ENCODE assay signal across 9 mouse cellular contexts in genomic region chr13:49400139-49400538, GRCm38 (mm10). TPM values are rescaled to one million over a fixed set of nuclear protein-coding genes. Genes with fewer than 3 reads are reported as not detected.
DNase-seq lines count a peak whose midpoint lies in the region; ATAC-seq and TF ChIP-seq lines count a peak whose summit lies in the region.
"Had no signal": no experiment of that assay in that cellular context is flagged by ENCODE, and none has a peak within 500 bp of the region (broad histone marks: within the 10 kb centered on the region; RNA-seq: fewer than 3 reads in every experiment).

No protein-coding gene starts in this region.

- no peaks in the 10 kb centered on the region for H3K9me3 ChIP-seq in heart, embryonic 11.5 days (replicated peaks; ENCODE audit: control insufficient read depth, low read length)
- H3K9me3 ChIP-seq in CH12.LX (replicated peaks; ENCODE audit: low read length) = no peaks in the 10 kb centered on the region
- H3K9me3 ChIP-seq in kidney, postnatal 0 days (replicated peaks; ENCODE audit: low read length) = no peaks in the 10 kb centered on the region
- H3K9me3 ChIP-seq in midbrain, postnatal 0 days (ENCODE audit: low read length) = no peaks in the 10 kb centered on the region

- no peak for ATAC-seq in heart, embryonic 11.5 days (replicated peaks; ENCODE audit: insufficient number of reproducible peaks, low FRiP score, low TSS enrichment)
- ATAC-seq in kidney, postnatal 0 days (replicated peaks; ENCODE audit: low FRiP score, low read depth) = peak; percentile 72
- ATAC-seq in midbrain, postnatal 0 days (ENCODE audit: low FRiP score) = peak; percentile 86

- dilution Hi-C loops in CH12.LX (cut with MboI; ENCODE audit: extremely low pct_ligation_motif_present, extremely low pct_unique_long_range_greater_than_20kb, low sequenced_read_pairs) = no loop called here

- 0 out of 2 replicates have a peak, but pooled peaks have one; percentile 38 for TF ChIP-seq EP300 in heart, adult 2 months (IDR thresholded peaks at IDR 0.05; ENCODE audit: insufficient read depth, low read depth, low read length)
- no peak for TF ChIP-seq EP300 in CH12.LX (IDR thresholded peaks at IDR 0.05; ENCODE audit: low read length)

- no peaks in the 10 kb centered on the region for H3K4me1 ChIP-seq in heart, adult 2 months (ENCODE audit: control insufficient read depth, insufficient read depth, low read length)
- H3K4me1 ChIP-seq in heart, embryonic 11.5 days (ENCODE audit: control insufficient read depth, insufficient read depth, low read length) = no peaks in the 10 kb centered on the region; the same call in 1 of the 2 replicates
- peaks cover 1 to 7% of the 10 kb centered on the region in 2 experiments; a peak in 3 of 4 replicates for H3K4me1 ChIP-seq in CH12.LX (ENCODE audit: control insufficient read depth in 1 of 2, insufficient read depth in 2 of 2)
- H3K4me1 ChIP-seq in kidney, postnatal 0 days (replicated peaks; ENCODE audit: insufficient read depth, low read length) = no peaks in the 10 kb centered on the region
- no peaks in the 10 kb centered on the region for H3K4me1 ChIP-seq in midbrain, postnatal 0 days (ENCODE audit: insufficient read depth, low read length)

- WGBS in heart, adult 2 months = 9% methylated on average over 6 of the region's 6 CpGs
- 57% methylated on average over 6 of the region's 6 CpGs for WGBS in heart, embryonic 11.5 days (ENCODE audit: insufficient replicate concordance)
- 29% methylated on average over 6 of the region's 6 CpGs for WGBS in kidney, postnatal 0 days
- 47% methylated on average over 6 of the region's 6 CpGs for WGBS in midbrain, postnatal 0 days

- H3K4me3 ChIP-seq in heart, adult 2 months = no peak overlapping the region
- no peak overlapping the region for H3K4me3 ChIP-seq in heart, embryonic 11.5 days (ENCODE audit: low read depth, low read length)
- no peak overlapping the region for H3K4me3 ChIP-seq in CH12.LX (replicated peaks in 1 of 3; ENCODE audit: low read depth in 2 of 3, low read length in 2 of 3, poor library complexity in 1 of 3)
- no peak overlapping the region for H3K4me3 ChIP-seq in kidney, postnatal 0 days (replicated peaks; ENCODE audit: low read depth, low read length)
- no peak overlapping the region for H3K4me3 ChIP-seq in midbrain, postnatal 0 days (ENCODE audit: low read depth, low read length)
- H3K4me3 ChIP-seq: left cerebral cortex, adult 2 months had no signal

- TF ChIP-seq RAD21 in CH12.LX (IDR thresholded peaks at IDR 0.05; ENCODE audit: low read depth, low read length) = peak; percentile 59

- no peak overlapping the region for H3K27ac ChIP-seq in heart, adult 2 months
- no peak overlapping the region for H3K27ac ChIP-seq in heart, embryonic 11.5 days (ENCODE audit: low read depth, low read length)
- H3K27ac ChIP-seq in CH12.LX (ENCODE audit: insufficient read depth, low read depth) = no peak overlapping the region
- H3K27ac ChIP-seq in kidney, postnatal 0 days = no peak overlapping the region
- H3K27ac ChIP-seq in midbrain, postnatal 0 days (ENCODE audit: low read depth, low read length) = no peak overlapping the region
- H3K27ac ChIP-seq: left cerebral cortex, adult 2 months had no signal

- no peaks in the 10 kb centered on the region for H3K36me3 ChIP-seq in heart, adult 2 months (ENCODE audit: control insufficient read depth, insufficient read depth, low read length)
- no peaks in the 10 kb centered on the region for H3K36me3 ChIP-seq in heart, embryonic 11.5 days (ENCODE audit: control insufficient read depth, insufficient read depth, low read length)
- no peaks in the 10 kb centered on the region for H3K36me3 ChIP-seq in CH12.LX (replicated peaks in 1 of 2; ENCODE audit: control insufficient read depth in 1 of 2, insufficient read depth in 1 of 2, low read length in 1 of 2)
- H3K36me3 ChIP-seq in kidney, postnatal 0 days (ENCODE audit: insufficient read depth, low read length) = no peaks in the 10 kb centered on the region
- no peaks in the 10 kb centered on the region for H3K36me3 ChIP-seq in midbrain, postnatal 0 days (ENCODE audit: insufficient read depth, low read length)

- H3K9ac ChIP-seq in heart, adult 2 months (ENCODE audit: low read depth, low read length) = no peak overlapping the region
- H3K9ac ChIP-seq in heart, embryonic 11.5 days (ENCODE audit: low read depth, low read length) = no peak overlapping the region
- no peak overlapping the region for H3K9ac ChIP-seq in CH12.LX (ENCODE audit: insufficient read depth, low read depth)
- H3K9ac ChIP-seq in kidney, postnatal 0 days (ENCODE audit: low read depth, low read length) = no peak overlapping the region
- H3K9ac ChIP-seq in midbrain, postnatal 0 days (replicated peaks; ENCODE audit: low read length, poor library complexity, severe bottlenecking) = no peak overlapping the region

- H3K4me2 ChIP-seq in heart, embryonic 11.5 days = no peak overlapping the region
- no peak overlapping the region for H3K4me2 ChIP-seq in CH12.LX (ENCODE audit: insufficient read depth, low read depth, poor library complexity, severe bottlenecking)
- no peak overlapping the region for H3K4me2 ChIP-seq in kidney, postnatal 0 days (ENCODE audit: low read length)
- H3K4me2 ChIP-seq in midbrain, postnatal 0 days (ENCODE audit: low read depth, low read length, poor library complexity, severe bottlenecking) = no peak overlapping the region

- peak; percentile 38 for TF ChIP-seq CTCF in heart, adult 2 months (IDR thresholded peaks at IDR 0.05)
- TF ChIP-seq CTCF in CH12.LX (conservative IDR thresholded peaks at IDR 0.05 in 1 of 2, IDR thresholded peaks at IDR 0.05 in 1 of 2; ENCODE audit: low read depth in 2 of 2, low read length in 2 of 2) = peak in 1 of 2 experiments; percentile 64; a peak in 2 of 4 replicates
- peak; percentile 79 for TF ChIP-seq CTCF in kidney, postnatal 0 days (IDR thresholded peaks at IDR 0.05; ENCODE audit: low read depth)
- peak; percentile 90 for TF ChIP-seq CTCF in midbrain, postnatal 0 days (IDR thresholded peaks at IDR 0.05)

- H3K27me3 ChIP-seq in heart, adult 2 months (ENCODE audit: control insufficient read depth, insufficient read depth, low read length) = no peaks in the 10 kb centered on the region
- H3K27me3 ChIP-seq in heart, embryonic 11.5 days (ENCODE audit: control insufficient read depth, insufficient read depth, low read length) = no peaks in the 10 kb centered on the region
- no peaks in the 10 kb centered on the region for H3K27me3 ChIP-seq in CH12.LX (replicated peaks)
- no peaks in the 10 kb centered on the region for H3K27me3 ChIP-seq in kidney, postnatal 0 days (ENCODE audit: insufficient read depth, low read length)
- H3K27me3 ChIP-seq in midbrain, postnatal 0 days (ENCODE audit: insufficient read depth, low read length) = no peaks in the 10 kb centered on the region

- intact Hi-C loops in heart, adult 2 months (cut with DNase I) = no loop called here

- H3K79me2 ChIP-seq in heart, adult 2 months (replicated peaks; ENCODE audit: control insufficient read depth, insufficient read depth, low read length) = no peaks in the 10 kb centered on the region
- no peaks in the 10 kb centered on the region for H3K79me2 ChIP-seq in CH12.LX (replicated peaks; ENCODE audit: control insufficient read depth, extremely low read depth, insufficient read depth, poor library complexity, severe bottlenecking)

- TF ChIP-seq POLR2A in heart, adult 2 months (IDR thresholded peaks at IDR 0.05; ENCODE audit: insufficient read depth, low read depth, low read length) = no peak
- no peak for TF ChIP-seq POLR2A in CH12.LX (IDR thresholded peaks at IDR 0.05; ENCODE audit: low read depth, low read length)

- peak in 1 of 2 experiments; percentile 42 for DNase-seq in heart, adult 2 months
- peak; percentile 34 for DNase-seq in CH12.LX (ENCODE audit: extremely low read depth)
- peak; percentile 31 for DNase-seq in forelimb bud, embryonic 11.5 days (ENCODE audit: low read depth, low spot score)
- peak; percentile 86 for DNase-seq in kidney, postnatal 0 days (ENCODE audit: low spot score)
- peak; percentile 83 for DNase-seq in midbrain, postnatal 0 days (ENCODE audit: low spot score)
- no peak for DNase-seq in layer of hippocampus, adult 9-10 months (ENCODE audit: low spot score)
- DNase-seq in cerebellum, adult 11-12 months = no peak

- in situ Hi-C loops in CH12.LX (cut with MboI; ENCODE audit: low pct_ligation_motif_present, low pct_unique_long_range_greater_than_20kb, low sequenced_read_pairs) = no loop called here

TF ChIP-seq in CH12.LX, 34 proteins besides CTCF, POLR2A, EP300 and RAD21:
- no peak for TF ChIP-seq MAX (IDR thresholded peaks at IDR 0.05; ENCODE audit: low read length)
- TF ChIP-seq SMC3 (IDR thresholded peaks at IDR 0.05; ENCODE audit: low read depth, low read length) = peak; percentile 42; the same call in 1 of the 2 replicates
- no peak for TF ChIP-seq IRF4 (IDR thresholded peaks at IDR 0.05; ENCODE audit: low read depth, low read length)

RNA-seq across cellular contexts. Expression of gene Ippk, which starts 20.9 kb away (rescaled TPM):
- 1 to 10 TPM; 6.7 to 7.3 TPM for total RNA-seq in heart, adult 2 months (2021)
- 4.3 and 6.9 TPM in 2 replicates for polyA plus RNA-seq in heart, adult 2 months (2012; rRNA removed)
- polyA plus RNA-seq in heart, embryonic 11.5 days (2014; fragmentation: Nextera tagmentation; extraction: Ambion mirVana) = 11.1 and 11.6 TPM in 2 replicates
- total RNA-seq in CH12.LX (2012; rRNA removed) = 8.7 and 11.4 TPM in 2 replicates
- total RNA-seq in CH12.LX (2014; rRNA removed) = 21.5 and 23.6 TPM in 2 replicates
- 9.0 and 10.3 TPM in 2 replicates for polyA plus RNA-seq in CH12.LX (2012; ENCODE audit: insufficient read length, low read depth)
- polyA plus RNA-seq in kidney, postnatal 0 days (2015; fragmentation: Nextera tagmentation; extraction: Ambion mirVana) = 13.5 and 14.3 TPM in 2 replicates
- 11.9 TPM in 2 replicates for total RNA-seq in midbrain, postnatal 0 days (2014; rRNA removed)
- 10.4 and 10.9 TPM in 2 replicates for polyA plus RNA-seq in midbrain, postnatal 0 days (2015; fragmentation: Nextera tagmentation; extraction: Ambion mirVana)

RNA-seq across cellular contexts. Expression of gene Bicd2, which starts 58.8 kb away (rescaled TPM):
- total RNA-seq in heart, adult 2 months (2021) = 10 to 100 TPM; 72.4 to 77.6 TPM
- polyA plus RNA-seq in heart, adult 2 months (2012; rRNA removed) = 44.5 and 64.2 TPM in 2 replicates
- 34.0 and 42.8 TPM in 2 replicates for polyA plus RNA-seq in heart, embryonic 11.5 days (2014; fragmentation: Nextera tagmentation; extraction: Ambion mirVana)
- total RNA-seq in CH12.LX (2012; rRNA removed) = 21.0 and 21.3 TPM in 2 replicates
- 16.9 and 18.0 TPM in 2 replicates for total RNA-seq in CH12.LX (2014; rRNA removed)
- polyA plus RNA-seq in CH12.LX (2012; ENCODE audit: insufficient read length, low read depth) = 26.5 and 27.0 TPM in 2 replicates
- 23.1 and 23.4 TPM in 2 replicates for polyA plus RNA-seq in kidney, postnatal 0 days (2015; fragmentation: Nextera tagmentation; extraction: Ambion mirVana)
- total RNA-seq in midbrain, postnatal 0 days (2014; rRNA removed) = 49.3 and 50.4 TPM in 2 replicates
- 24.0 and 24.1 TPM in 2 replicates for polyA plus RNA-seq in midbrain, postnatal 0 days (2015; fragmentation: Nextera tagmentation; extraction: Ambion mirVana)

Comparison
In these comparisons a context has a peak if more than half of its experiments do, and no peak if none do; other contexts are left out.
1. DNase-seq: peak in CH12.LX (single experiment), forelimb bud, embryonic 11.5 days (single experiment), kidney, postnatal 0 days (single experiment) and midbrain, postnatal 0 days (single experiment); none in layer of hippocampus, adult 9-10 months (single experiment) and cerebellum, adult 11-12 months (single experiment).